ENCODE assay signal across 30 mouse cellular contexts in genomic region chr11:59789311-59789710, GRCm38 (mm10). TPM values are rescaled to one million over a fixed set of nuclear protein-coding genes. Genes with fewer than 3 reads are reported as not detected.
DNase-seq lines count a peak whose midpoint lies in the region; ATAC-seq and TF ChIP-seq lines count a peak whose summit lies in the region.
"Had no signal": no experiment of that assay in that cellular context is flagged by ENCODE, and none has a peak within 500 bp of the region (broad histone marks: within the 10 kb centered on the region; RNA-seq: fewer than 3 reads in every experiment).

No protein-coding gene starts in this region.

- 65% methylated on average over 1 of the region's 1 CpGs for WGBS in intestine, postnatal 0 days
- WGBS in stomach, embryonic 15.5 days, result 89% methylated on average over 1 of the region's 1 CpGs
- 48% methylated on average over 1 of the region's 1 CpGs for WGBS in stomach, postnatal 0 days
- 86% methylated on average over 1 of the region's 1 CpGs for WGBS in kidney, embryonic 15.5 days

- no peak overlapping the region for H3K9ac ChIP-seq in intestine, postnatal 0 days (ENCODE audit: low read depth, low read length)
- no peak overlapping the region for H3K9ac ChIP-seq in stomach, embryonic 15.5 days
- no peak overlapping the region for H3K9ac ChIP-seq in stomach, postnatal 0 days (ENCODE audit: low read length)
- no peak overlapping the region for H3K9ac ChIP-seq in kidney, embryonic 15.5 days
- H3K9ac ChIP-seq: embryonic facial prominence, embryonic 13.5 days; embryonic facial prominence, embryonic 15.5 days; forebrain, embryonic 13.5 days; forebrain, embryonic 15.5 days had no signal

- peak; percentile 3 for DNase-seq in gastrocnemius, postnatal 25 days
- DNase-seq in gastrocnemius, adult 18-20 months (ENCODE audit: low spot score), result no peak
- no peak for DNase-seq in stomach, postnatal 0 days (ENCODE audit: low spot score)
- DNase-seq in urinary bladder, adult 2 months (ENCODE audit: low spot score), result no peak
- DNase-seq in frontal cortex, adult 2 months (ENCODE audit: extremely low spot score in 1 of 2, low spot score in 1 of 2), result no peak
- DNase-seq: adrenal gland, adult 2 months; adrenal gland, postnatal 10 days; adrenal gland, postnatal 25 days; B cell, adult 2 months; cerebellum, adult 11 months; cerebellum, adult 18-20 months; cerebellum, adult 8-10 months; cerebellum, adult 9-11 months; cerebellum, postnatal 14 days; cerebellum, postnatal 36 days; embryo, embryonic 11 days had no signal

- H3K27ac ChIP-seq in intestine, postnatal 0 days (ENCODE audit: low read depth, low read length), result no peak overlapping the region
- no peak overlapping the region for H3K27ac ChIP-seq in stomach, embryonic 15.5 days
- no peak overlapping the region for H3K27ac ChIP-seq in stomach, postnatal 0 days (replicated peaks)
- no peak overlapping the region for H3K27ac ChIP-seq in kidney, embryonic 15.5 days
- H3K27ac ChIP-seq: embryonic facial prominence, embryonic 13.5 days; embryonic facial prominence, embryonic 15.5 days; forebrain, embryonic 10.5 days; forebrain, embryonic 13.5 days; forebrain, embryonic 15.5 days had no signal

- no peaks in the 10 kb centered on the region for H3K9me3 ChIP-seq in intestine, postnatal 0 days (ENCODE audit: control insufficient read depth)
- H3K9me3 ChIP-seq in stomach, embryonic 15.5 days, result no peaks in the 10 kb centered on the region
- H3K9me3 ChIP-seq in stomach, postnatal 0 days (ENCODE audit: control insufficient read depth, low read length), result no peaks in the 10 kb centered on the region
- no peaks in the 10 kb centered on the region for H3K9me3 ChIP-seq in kidney, embryonic 15.5 days (replicated peaks)
- H3K9me3 ChIP-seq: embryonic facial prominence, embryonic 13.5 days; embryonic facial prominence, embryonic 15.5 days; forebrain, embryonic 10.5 days; forebrain, embryonic 13.5 days; forebrain, embryonic 15.5 days had no signal

- peaks cover 33% of the 10 kb centered on the region for H3K36me3 ChIP-seq in intestine, postnatal 0 days (ENCODE audit: control insufficient read depth, insufficient read depth)
- peaks cover 16% of the 10 kb centered on the region for H3K36me3 ChIP-seq in stomach, embryonic 15.5 days
- peaks cover 21% of the 10 kb centered on the region for H3K36me3 ChIP-seq in stomach, postnatal 0 days (ENCODE audit: control insufficient read depth, insufficient read depth, low read length)
- peaks cover 32% of the 10 kb centered on the region for H3K36me3 ChIP-seq in kidney, embryonic 15.5 days

- no peak overlapping the region for H3K4me3 ChIP-seq in intestine, postnatal 0 days (ENCODE audit: low read depth, low read length)
- H3K4me3 ChIP-seq in stomach, embryonic 15.5 days (replicated peaks), result no peak overlapping the region
- no peak overlapping the region for H3K4me3 ChIP-seq in stomach, postnatal 0 days (ENCODE audit: low read depth, low read length)
- no peak overlapping the region for H3K4me3 ChIP-seq in kidney, embryonic 15.5 days (replicated peaks)
- H3K4me3 ChIP-seq: embryonic facial prominence, embryonic 13.5 days; embryonic facial prominence, embryonic 15.5 days; erythroblast, embryonic 14.5 days; forebrain, embryonic 10.5 days; forebrain, embryonic 13.5 days; forebrain, embryonic 15.5 days had no signal

- H3K27me3 ChIP-seq in intestine, postnatal 0 days (replicated peaks; ENCODE audit: control insufficient read depth, insufficient read depth, low read length), result no peaks in the 10 kb centered on the region
- no peaks in the 10 kb centered on the region for H3K27me3 ChIP-seq in stomach, embryonic 15.5 days (replicated peaks)
- H3K27me3 ChIP-seq in stomach, postnatal 0 days (ENCODE audit: control insufficient read depth, insufficient read depth, low read length), result no peaks in the 10 kb centered on the region
- 0 out of 2 replicates have a peak, but pooled peaks cover 2% of the 10 kb centered on the region for H3K27me3 ChIP-seq in kidney, embryonic 15.5 days
- H3K27me3 ChIP-seq: CH12.LX; forebrain, embryonic 15.5 days; Patski had no signal

- ATAC-seq in intestine, postnatal 0 days, result peak; percentile 68
- peak; percentile 65 for ATAC-seq in stomach, embryonic 15.5 days (ENCODE audit: insufficient read depth, low FRiP score, low read depth)
- peak; percentile 28; the same call in 1 of the 2 replicates for ATAC-seq in stomach, postnatal 0 days (ENCODE audit: low FRiP score, low TSS enrichment)
- ATAC-seq in kidney, embryonic 15.5 days (replicated peaks; ENCODE audit: low FRiP score), result no peak
- ATAC-seq: activated CD4-positive, CD25-positive, alpha-beta regulatory T cell, adult 4 months; CD4-positive, CD25-positive, alpha-beta regulatory T cell, adult 4 months; forebrain, embryonic 13.5 days; forebrain, embryonic 15.5 days; Patski had no signal

- TF ChIP-seq CTCF in intestine, postnatal 0 days (IDR thresholded peaks at IDR 0.05; ENCODE audit: low read depth), result no peak
- no peak for TF ChIP-seq CTCF in stomach, postnatal 0 days (IDR thresholded peaks at IDR 0.05; ENCODE audit: low read depth)

- 0 out of 2 replicates have a peak overlapping the region, but pooled peaks have one; percentile 1 for H3K4me2 ChIP-seq in intestine, postnatal 0 days (replicated peaks; ENCODE audit: low read depth)
- H3K4me2 ChIP-seq in stomach, embryonic 15.5 days, result no peak overlapping the region
- no peak overlapping the region for H3K4me2 ChIP-seq in stomach, postnatal 0 days (replicated peaks; ENCODE audit: low read depth)
- no peak overlapping the region for H3K4me2 ChIP-seq in kidney, embryonic 15.5 days
- H3K4me2 ChIP-seq: embryonic facial prominence, embryonic 13.5 days; embryonic facial prominence, embryonic 15.5 days; forebrain, embryonic 13.5 days; forebrain, embryonic 15.5 days had no signal

- no peak for TF ChIP-seq EP300 in stomach, postnatal 0 days (optimal IDR thresholded peaks at IDR 0.05)

- H3K4me1 ChIP-seq in intestine, postnatal 0 days (replicated peaks; ENCODE audit: control insufficient read depth, insufficient read depth, low read length), result peaks cover 8% of the 10 kb centered on the region; the same call in 1 of the 2 replicates
- peaks cover 8% of the 10 kb centered on the region for H3K4me1 ChIP-seq in stomach, embryonic 15.5 days
- H3K4me1 ChIP-seq in stomach, postnatal 0 days (replicated peaks; ENCODE audit: control insufficient read depth, insufficient read depth), result peaks cover 4% of the 10 kb centered on the region
- peaks cover 13% of the 10 kb centered on the region for H3K4me1 ChIP-seq in kidney, embryonic 15.5 days

RNA-seq across cellular contexts. Expression of gene Pld6, which starts 1.9 kb away (rescaled TPM):
- total RNA-seq in gastrocnemius, postnatal 25 days (2021), result not detected
- total RNA-seq in gastrocnemius, adult 18-20 months (2021), result not detected
- polyA plus RNA-seq in intestine, postnatal 0 days (2015; fragmentation: Nextera tagmentation; extraction: Ambion mirVana), result 0.67 and 0.89 TPM in 2 replicates
- polyA plus RNA-seq in stomach, embryonic 15.5 days (2015; fragmentation: Nextera tagmentation; extraction: Ambion mirVana), result 3.8 and 5.1 TPM in 2 replicates
- polyA plus RNA-seq in stomach, postnatal 0 days (2015; fragmentation: Nextera tagmentation; extraction: Ambion mirVana), result 5.9 and 6.7 TPM in 2 replicates
- 1.2 and 1.5 TPM in 2 replicates for polyA plus RNA-seq in urinary bladder, adult 2 months (2012; rRNA removed)
- polyA plus RNA-seq in kidney, embryonic 15.5 days (2015; fragmentation: Nextera tagmentation; extraction: Ambion mirVana), result 5.0 and 5.1 TPM in 2 replicates
- polyA plus RNA-seq in frontal cortex, adult 2 months (2012; rRNA removed), result 3.4 and 3.6 TPM in 2 replicates
- total RNA-seq: CH12.LX, G1E had no signal
- polyA plus RNA-seq: activated CD4-positive, CD25-positive, alpha-beta regulatory T cell, adult 4 months; erythroblast, embryonic 14.5 days; G1E had no signal

RNA-seq across cellular contexts. Expression of gene Flcn, which starts 20.5 kb away (rescaled TPM):
- total RNA-seq in gastrocnemius, postnatal 25 days (2021), result 10 to 100 TPM; 30.8 to 46.1 TPM
- total RNA-seq in gastrocnemius, adult 18-20 months (2021), result 10 to 100 TPM; 40.9 to 53.0 TPM
- 36.8 and 38.1 TPM in 2 replicates for polyA plus RNA-seq in intestine, postnatal 0 days (2015; fragmentation: Nextera tagmentation; extraction: Ambion mirVana)
- 27.8 and 30.6 TPM in 2 replicates for polyA plus RNA-seq in stomach, embryonic 15.5 days (2015; fragmentation: Nextera tagmentation; extraction: Ambion mirVana)
- 16.1 and 16.9 TPM in 2 replicates for polyA plus RNA-seq in stomach, postnatal 0 days (2015; fragmentation: Nextera tagmentation; extraction: Ambion mirVana)
- 42.6 and 48.8 TPM in 2 replicates for polyA plus RNA-seq in urinary bladder, adult 2 months (2012; rRNA removed)
- polyA plus RNA-seq in kidney, embryonic 15.5 days (2015; fragmentation: Nextera tagmentation; extraction: Ambion mirVana), result 32.1 and 32.6 TPM in 2 replicates
- polyA plus RNA-seq in frontal cortex, adult 2 months (2012; rRNA removed), result 51.5 and 55.8 TPM in 2 replicates

RNA-seq across cellular contexts. Expression of gene Nt5m, which starts 49.9 kb away (rescaled TPM):
- 10 to 100 TPM; 18.0 to 24.5 TPM for total RNA-seq in gastrocnemius, postnatal 25 days (2021)
- 10 to 100 TPM; 18.9 to 19.3 TPM for total RNA-seq in gastrocnemius, adult 18-20 months (2021)
- 19.8 and 21.0 TPM in 2 replicates for polyA plus RNA-seq in intestine, postnatal 0 days (2015; fragmentation: Nextera tagmentation; extraction: Ambion mirVana)
- polyA plus RNA-seq in stomach, embryonic 15.5 days (2015; fragmentation: Nextera tagmentation; extraction: Ambion mirVana), result 31.7 and 35.1 TPM in 2 replicates
- 21.9 and 23.4 TPM in 2 replicates for polyA plus RNA-seq in stomach, postnatal 0 days (2015; fragmentation: Nextera tagmentation; extraction: Ambion mirVana)
- polyA plus RNA-seq in urinary bladder, adult 2 months (2012; rRNA removed), result 18.4 and 21.0 TPM in 2 replicates
- polyA plus RNA-seq in kidney, embryonic 15.5 days (2015; fragmentation: Nextera tagmentation; extraction: Ambion mirVana), result 37.9 and 42.8 TPM in 2 replicates
- polyA plus RNA-seq in frontal cortex, adult 2 months (2012; rRNA removed), result 64.9 and 67.0 TPM in 2 replicates

RNA-seq across cellular contexts. Expression of gene Cops3, which starts 50.3 kb away (rescaled TPM):
- total RNA-seq in gastrocnemius, postnatal 25 days (2021), result 10 to 100 TPM; 76.2 TPM
- 10 to 100 TPM; 85.3 to 89.1 TPM for total RNA-seq in gastrocnemius, adult 18-20 months (2021)
- polyA plus RNA-seq in intestine, postnatal 0 days (2015; fragmentation: Nextera tagmentation; extraction: Ambion mirVana), result 84.4 and 85.6 TPM in 2 replicates
- 175 and 192 TPM in 2 replicates for polyA plus RNA-seq in stomach, embryonic 15.5 days (2015; fragmentation: Nextera tagmentation; extraction: Ambion mirVana)
- polyA plus RNA-seq in stomach, postnatal 0 days (2015; fragmentation: Nextera tagmentation; extraction: Ambion mirVana), result 90.8 and 92.8 TPM in 2 replicates
- 36.1 and 44.7 TPM in 2 replicates for polyA plus RNA-seq in urinary bladder, adult 2 months (2012; rRNA removed)
- 206 and 213 TPM in 2 replicates for polyA plus RNA-seq in kidney, embryonic 15.5 days (2015; fragmentation: Nextera tagmentation; extraction: Ambion mirVana)
- polyA plus RNA-seq in frontal cortex, adult 2 months (2012; rRNA removed), result 51.9 and 56.2 TPM in 2 replicates
